Mouse (Mus musculus): ENCODE results near the gene Krt17. TPM values are rescaled to one million over a fixed set of nuclear protein-coding genes. Genes with fewer than 3 reads are reported as not detected.

Gene Krt17
- total RNA-seq, 1 experiment: 3.2 TPM

GRCm38 (mm10) chr11:100292884-100293283 lies 32.1 kb upstream of the Krt17 start:
- Histone ChIP-seq H3K4me1 (ENCODE audit: control insufficient read depth in 2 of 2, insufficient read depth in 2 of 2, low read length in 2 of 2, poor library complexity in 1 of 2) (peaks cover 0 to 6% of the 10 kb centered on the region in 2 experiments; a peak in 2 of 4 replicates), H3K36me3 (ENCODE audit: control insufficient read depth, insufficient read depth, low read length, poor library complexity, severe bottlenecking) (no peaks in the 10 kb centered on the region), H3K9ac (ENCODE audit: insufficient read depth, low read depth, low read length, poor library complexity, severe bottlenecking) (no peak overlapping the region), H3K9me3 (ENCODE audit: control insufficient read depth, insufficient read depth, low read depth, low read length) (no peaks in the 10 kb centered on the region), H3K4me3 (ENCODE audit: insufficient read depth in 1 of 2, low read depth in 1 of 2, low read length in 2 of 2, poor library complexity in 1 of 2, severe bottlenecking in 1 of 2) (no peak overlapping the region), H3K27ac (ENCODE audit: insufficient read depth, low read depth, low read length, poor library complexity, severe bottlenecking) (no peak overlapping the region)
- TF ChIP-seq MAFK (IDR thresholded peaks at IDR 0.05; ENCODE audit: insufficient read depth, low read depth, low read length) (no peak), ZNF384 (IDR thresholded peaks at IDR 0.05; ENCODE audit: low read depth, low read length) (no peak), CHD2 (IDR thresholded peaks at IDR 0.05; ENCODE audit: low read depth, low read length) (no peak), ZC3H11A (IDR thresholded peaks at IDR 0.05; ENCODE audit: borderline replicate concordance, low read depth, low read length) (no peak), HCFC1 (IDR thresholded peaks at IDR 0.05; ENCODE audit: borderline replicate concordance, insufficient read depth, low read length) (no peak)
- in situ Hi-C loops (cut with MboI; ENCODE audit: low sequenced_read_pairs in 2 of 2, unreplicated experiment in 2 of 2): loop anchor here (5.0 to 25.0 kb wide), 6 partner anchors 88 to 906 kb away; partner anchors contain the start of genes Krt10 (in 1 of the 2) and Krt14 (in 1 of the 2)
- DNase-seq (ENCODE audit: low read depth, low spot score): no peak

- H3K36me3 ChIP-seq (ENCODE audit: control insufficient read depth, insufficient read depth, low read length, poor library complexity, severe bottlenecking): no peaks in the 10 kb centered on the region
- in situ Hi-C loops (cut with MboI; ENCODE audit: low sequenced_read_pairs in 2 of 2, unreplicated experiment in 2 of 2): loop anchor here (5.0 to 25.0 kb wide), 6 partner anchors 85 to 903 kb away; partner anchors contain the start of genes Krt10 (in 1 of the 2) and Krt14 (in 1 of the 2)
- DNase-seq (ENCODE audit: low read depth, low spot score): no peak
- no peaks in the 10 kb centered on the region for H3K9me3 ChIP-seq (ENCODE audit: control insufficient read depth, insufficient read depth, low read depth, low read length)
- H3K4me1 ChIP-seq (ENCODE audit: control insufficient read depth in 2 of 2, insufficient read depth in 2 of 2, low read length in 2 of 2, poor library complexity in 1 of 2): peaks cover 0 to 24% of the 10 kb centered on the region in 2 experiments; a peak in 3 of 4 replicates
- H3K27ac ChIP-seq (ENCODE audit: insufficient read depth, low read depth, low read length, poor library complexity, severe bottlenecking): no peak overlapping the region
- no peak overlapping the region for H3K4me3 ChIP-seq (ENCODE audit: insufficient read depth in 1 of 2, low read depth in 1 of 2, low read length in 2 of 2, poor library complexity in 1 of 2, severe bottlenecking in 1 of 2)
- no peak overlapping the region for H3K9ac ChIP-seq (ENCODE audit: insufficient read depth, low read depth, low read length, poor library complexity, severe bottlenecking)
- no peak for TF ChIP-seq MAFK (IDR thresholded peaks at IDR 0.05; ENCODE audit: insufficient read depth, low read depth, low read length)
- TF ChIP-seq ZC3H11A (IDR thresholded peaks at IDR 0.05; ENCODE audit: borderline replicate concordance, low read depth, low read length): no peak
- no peak for TF ChIP-seq CHD2 (IDR thresholded peaks at IDR 0.05; ENCODE audit: low read depth, low read length)
- TF ChIP-seq ZNF384 (IDR thresholded peaks at IDR 0.05; ENCODE audit: low read depth, low read length): no peak
- TF ChIP-seq HCFC1 (IDR thresholded peaks at IDR 0.05; ENCODE audit: borderline replicate concordance, insufficient read depth, low read length): no peak
Observed at GRCm38 (mm10) chr11:100290235-100290634, 29.4 kb upstream of the Krt17 start.

GRCm38 (mm10) chr11:100288942-100289341 lies 28.1 kb upstream of the Krt17 start:
- Histone ChIP-seq H3K4me1 (ENCODE audit: control insufficient read depth in 2 of 2, insufficient read depth in 2 of 2, low read length in 2 of 2, poor library complexity in 1 of 2) (peaks cover 0 to 30% of the 10 kb centered on the region in 2 experiments; a peak in 3 of 4 replicates), H3K36me3 (ENCODE audit: control insufficient read depth, insufficient read depth, low read length, poor library complexity, severe bottlenecking) (no peaks in the 10 kb centered on the region), H3K27ac (ENCODE audit: insufficient read depth, low read depth, low read length, poor library complexity, severe bottlenecking) (no peak overlapping the region), H3K9me3 (ENCODE audit: control insufficient read depth, insufficient read depth, low read depth, low read length) (no peaks in the 10 kb centered on the region), H3K9ac (ENCODE audit: insufficient read depth, low read depth, low read length, poor library complexity, severe bottlenecking) (no peak overlapping the region), H3K4me3 (ENCODE audit: insufficient read depth in 1 of 2, low read depth in 1 of 2, low read length in 2 of 2, poor library complexity in 1 of 2, severe bottlenecking in 1 of 2) (no peak overlapping the region)
- in situ Hi-C loops (cut with MboI; ENCODE audit: low sequenced_read_pairs in 2 of 2, unreplicated experiment in 2 of 2): loop anchor here in 1 of 2 experiments (25.0 kb wide), 1 partner anchor 902 kb away; the partner anchor contains the start of gene Krt10
- no peak for TF ChIP-seq MAFK (IDR thresholded peaks at IDR 0.05; ENCODE audit: insufficient read depth, low read depth, low read length)
- no peak for TF ChIP-seq ZC3H11A (IDR thresholded peaks at IDR 0.05; ENCODE audit: borderline replicate concordance, low read depth, low read length)
- TF ChIP-seq CHD2 (IDR thresholded peaks at IDR 0.05; ENCODE audit: low read depth, low read length): no peak
- TF ChIP-seq HCFC1 (IDR thresholded peaks at IDR 0.05; ENCODE audit: borderline replicate concordance, insufficient read depth, low read length): no peak
- TF ChIP-seq ZNF384 (IDR thresholded peaks at IDR 0.05; ENCODE audit: low read depth, low read length): no peak
- DNase-seq (ENCODE audit: low read depth, low spot score): no peak

- in situ Hi-C loops (cut with MboI; ENCODE audit: low sequenced_read_pairs in 2 of 2, unreplicated experiment in 2 of 2): loop anchor here in 1 of 2 experiments (25.0 kb wide), 1 partner anchor 900 kb away; the partner anchor contains the start of gene Krt10
- Histone ChIP-seq H3K4me1 (ENCODE audit: control insufficient read depth in 2 of 2, insufficient read depth in 2 of 2, low read length in 2 of 2, poor library complexity in 1 of 2) (peaks cover 0 to 27% of the 10 kb centered on the region in 2 experiments; a peak in 3 of 4 replicates), H3K9me3 (ENCODE audit: control insufficient read depth, insufficient read depth, low read depth, low read length) (no peaks in the 10 kb centered on the region), H3K9ac (ENCODE audit: insufficient read depth, low read depth, low read length, poor library complexity, severe bottlenecking) (0 out of 2 replicates have a peak overlapping the region, but pooled peaks have one; percentile 7), H3K27ac (ENCODE audit: insufficient read depth, low read depth, low read length, poor library complexity, severe bottlenecking) (no peak overlapping the region), H3K4me3 (ENCODE audit: insufficient read depth in 1 of 2, low read depth in 1 of 2, low read length in 2 of 2, poor library complexity in 1 of 2, severe bottlenecking in 1 of 2) (peak overlapping the region; percentile 3 to 31; a peak in 1 of 4 replicates), H3K36me3 (ENCODE audit: control insufficient read depth, insufficient read depth, low read length, poor library complexity, severe bottlenecking) (no peaks in the 10 kb centered on the region)
- DNase-seq (ENCODE audit: low read depth, low spot score): no peak
- no peak for TF ChIP-seq HCFC1 (IDR thresholded peaks at IDR 0.05; ENCODE audit: borderline replicate concordance, insufficient read depth, low read length)
- 0 out of 2 replicates have a peak, but pooled peaks have one; percentile 50 for TF ChIP-seq MAFK (IDR thresholded peaks at IDR 0.05; ENCODE audit: insufficient read depth, low read depth, low read length)
Observed at GRCm38 (mm10) chr11:100287024-100287423, 26.2 kb upstream of the Krt17 start.

All from ES-E14 (cell line).